Mouse (Mus musculus) central nervous system, embryonic 14 days (tissue): ENCODE data around the gene Gm10358. TPM values are rescaled to one million over a fixed set of nuclear protein-coding genes. Genes with fewer than 3 reads are reported as not detected.

Experiments
- polyA plus RNA-seq: library from polyadenylated mRNA; depleted of rRNA; stranded (reverse); fragments of >200 nt; gene quantifications from 2 replicates; pipeline ENCODE4 v1.2.3, GENCODE M21; 2012; rRNA removed

Gene Gm10358
- 0.56 and 0.72 TPM in 2 replicates for polyA plus RNA-seq

GRCm38 (mm10) chr8:75406489-75406888 lies at the start of gene Gm10358:
Gene Gm10358, minus strand, starts transcription at chr8:75406589.

GRCm38 (mm10) chr8:75448394-75448793 lies 42.0 kb upstream of the Gm10358 start, which contains the start of gene Iqcm:
Gene Iqcm, plus strand, starts transcription at chr8:75448694.

Other genes starting within 250 kb of the Gm10358 start
- gene Rasd2, start 192.6 kb downstream of the Gm10358 start, polyA plus RNA-seq: 0.77 and 1.4 TPM in 2 replicates
- gene Iqcm, start 42.1 kb upstream of the Gm10358 start, polyA plus RNA-seq: 0.04 TPM in 1 of 2 replicates, not detected in the other